Mouse (Mus musculus) gonadal fat pad, adult 2 months (tissue): ENCODE measurements around the gene Flnb. TPM values are rescaled to one million over a fixed set of nuclear protein-coding genes. Genes with fewer than 3 reads are reported as not detected.

ENCODE experiments used
- DNase-seq: peaks from one replicate; pipeline ENCODE4 v3.0.0-alpha.2; 2012; ENCODE audit warnings: low read depth
- polyA plus RNA-seq: library from polyadenylated mRNA; depleted of rRNA; stranded (reverse); fragments of >200 nt; gene quantifications from 2 replicates; pipeline ENCODE4 v1.2.3, GENCODE M21; 2012; rRNA removed

Flnb gene
- polyA plus RNA-seq = 37.8 and 37.9 TPM in 2 replicates

- no peak for DNase-seq
Observed at GRCm38 (mm10) chr14:7817770-7818462, at the start of gene Flnb. Gene Flnb (plus strand): TSS chr14:7817957.

GRCm38 (mm10) chr14:7773714-7774389 is 43.9 kb upstream of the Flnb start:
- no peak for DNase-seq

GRCm38 (mm10) chr14:7786073-7786472 is 31.7 kb upstream of the Flnb start:
- DNase-seq = no peak

DNA sequence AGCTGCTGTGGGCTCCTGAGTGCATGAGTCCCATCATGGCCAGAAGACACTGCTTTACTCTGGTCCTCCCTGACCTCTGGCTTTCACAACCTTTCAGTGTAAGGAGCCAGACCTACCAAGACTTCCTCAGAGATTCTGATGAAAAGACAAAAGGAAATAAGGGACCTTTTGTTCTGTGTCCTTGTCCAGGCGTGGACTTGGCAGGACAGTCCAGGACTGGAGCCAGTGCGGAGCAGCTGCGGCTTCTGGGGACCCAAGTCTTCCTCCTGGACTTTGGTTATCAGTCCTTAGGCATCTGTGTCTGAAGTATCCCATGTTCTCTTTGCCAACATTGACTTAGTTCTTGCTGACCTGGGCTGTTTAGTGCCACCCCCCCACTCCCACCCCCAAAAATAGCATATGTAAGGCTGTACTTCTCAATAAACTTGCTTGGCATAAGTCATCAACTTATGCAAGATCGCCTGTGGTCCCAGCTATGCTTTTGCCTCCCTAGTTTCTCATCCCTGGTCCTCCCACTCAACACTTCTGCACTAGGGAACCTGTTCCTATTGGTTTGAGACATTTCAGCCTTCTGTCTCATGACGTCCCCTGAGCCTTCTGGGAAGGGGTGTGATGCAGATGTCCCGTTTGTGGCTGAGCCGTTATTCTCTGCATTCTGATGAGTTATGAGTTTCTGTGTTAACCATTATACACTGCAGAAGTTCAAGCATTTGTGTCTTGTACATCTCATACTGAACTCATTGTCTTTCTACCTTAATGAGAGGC is 28.3 kb upstream of the Flnb start:
- no peak for DNase-seq

- no peak for DNase-seq
Observed at GRCm38 (mm10) chr14:7791061-7791531, 26.7 kb upstream of the Flnb start.

- no peak for DNase-seq
Observed at GRCm38 (mm10) chr14:7791532-7792159, 26.1 kb upstream of the Flnb start, which contains the start of gene Gm26661. Gene Gm26661 (plus strand): TSS chr14:7791587.

DNA sequence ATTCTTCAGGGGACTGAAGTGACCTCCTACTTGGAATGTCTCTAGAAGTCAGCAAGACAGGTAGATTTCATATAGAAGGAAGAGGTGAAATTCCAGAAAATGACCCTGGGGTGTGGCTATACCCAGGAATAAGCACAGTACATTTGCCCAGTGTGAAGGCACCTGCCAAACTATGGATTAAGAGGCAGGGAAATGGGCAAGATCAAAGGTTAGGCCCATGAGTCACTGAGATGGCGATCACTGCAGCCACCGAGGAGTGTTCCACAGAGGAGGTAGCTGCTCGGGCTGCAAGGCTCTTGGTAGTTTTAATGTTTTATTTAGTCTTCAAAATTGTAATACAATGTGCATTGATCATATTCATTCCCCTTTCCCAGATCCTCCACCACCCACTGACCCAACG is 21.8 kb upstream of the Flnb start:
- DNase-seq = no peak

DNA sequence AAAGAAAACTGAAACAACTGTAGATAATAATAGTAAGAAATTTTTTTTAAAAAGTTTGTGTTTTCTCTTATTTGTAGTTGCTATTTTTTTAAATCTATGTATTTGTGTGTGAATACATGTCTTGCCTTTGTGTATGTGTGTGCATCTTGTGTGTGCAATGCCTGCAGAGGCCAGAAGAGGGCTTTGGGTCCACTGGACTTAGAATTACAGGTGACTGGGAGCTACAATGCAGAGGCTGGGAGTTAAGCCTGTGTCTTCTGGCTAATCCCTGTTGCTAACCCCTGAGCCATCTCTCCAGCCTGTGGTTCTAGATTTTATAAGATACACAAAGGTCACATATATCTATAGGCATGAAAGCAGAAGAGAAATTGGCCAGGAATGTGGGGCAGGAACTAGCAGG is 17.1 kb upstream of the Flnb start:
- no peak for DNase-seq

- DNase-seq = no peak
Observed at GRCm38 (mm10) chr14:7801831-7802230, 15.9 kb upstream of the Flnb start.

DNA sequence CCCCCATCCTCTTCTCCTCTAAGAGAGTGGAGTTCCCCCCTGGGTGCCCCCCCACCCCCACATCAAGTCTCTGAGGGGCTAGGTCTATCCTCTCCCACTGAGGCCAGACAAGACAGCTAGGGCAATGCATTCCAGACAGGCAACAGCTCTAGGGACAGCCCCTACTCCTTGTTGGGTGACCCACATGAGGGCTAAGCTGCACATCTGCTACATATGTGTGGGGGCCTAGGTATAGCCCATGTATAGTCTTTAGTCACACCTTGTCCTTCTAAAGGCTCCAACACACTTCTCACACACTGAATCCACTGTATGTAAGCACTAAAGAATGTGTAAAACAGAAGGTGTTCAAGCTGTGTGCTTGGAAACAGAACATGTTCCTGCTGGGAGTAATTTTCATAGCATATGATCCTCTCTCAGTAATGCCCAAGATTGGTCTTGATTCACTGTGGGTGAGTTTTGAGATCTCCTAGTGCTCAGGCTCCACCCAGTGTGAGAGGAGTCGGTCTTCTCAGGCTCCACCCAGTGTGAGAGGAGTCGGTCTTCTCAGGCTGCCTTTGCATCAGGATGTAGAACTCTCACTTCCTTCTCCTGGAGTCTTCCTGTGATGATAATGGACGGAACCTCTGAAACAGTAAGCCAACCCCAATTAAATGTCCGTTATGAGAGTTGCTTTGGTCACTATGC is 13.7 kb upstream of the Flnb start:
- DNase-seq = no peak

- DNase-seq = no peak
Observed at GRCm38 (mm10) chr14:7804558-7804905, 13.2 kb upstream of the Flnb start.

DNA sequence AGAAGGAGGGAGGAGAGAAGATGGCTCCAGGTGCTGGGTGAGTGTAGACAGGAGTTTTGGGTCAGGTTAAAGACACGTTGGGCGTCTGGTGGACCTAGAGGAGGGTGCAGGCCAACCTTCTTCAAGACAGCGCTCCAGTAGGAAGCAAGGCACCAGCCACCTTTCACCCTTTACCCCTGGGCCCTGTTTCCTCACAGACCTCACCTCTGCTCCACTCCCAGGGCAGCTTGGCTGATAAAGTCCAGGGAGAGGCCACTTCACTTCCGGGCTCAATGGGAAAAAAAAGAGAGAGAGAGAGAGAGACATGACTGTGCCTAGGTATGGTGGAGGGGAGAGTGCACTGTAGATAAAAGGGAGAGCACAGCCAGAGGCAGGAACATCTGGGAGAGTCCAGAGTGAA is 10.0 kb upstream of the Flnb start:
- no peak for DNase-seq

DNA sequence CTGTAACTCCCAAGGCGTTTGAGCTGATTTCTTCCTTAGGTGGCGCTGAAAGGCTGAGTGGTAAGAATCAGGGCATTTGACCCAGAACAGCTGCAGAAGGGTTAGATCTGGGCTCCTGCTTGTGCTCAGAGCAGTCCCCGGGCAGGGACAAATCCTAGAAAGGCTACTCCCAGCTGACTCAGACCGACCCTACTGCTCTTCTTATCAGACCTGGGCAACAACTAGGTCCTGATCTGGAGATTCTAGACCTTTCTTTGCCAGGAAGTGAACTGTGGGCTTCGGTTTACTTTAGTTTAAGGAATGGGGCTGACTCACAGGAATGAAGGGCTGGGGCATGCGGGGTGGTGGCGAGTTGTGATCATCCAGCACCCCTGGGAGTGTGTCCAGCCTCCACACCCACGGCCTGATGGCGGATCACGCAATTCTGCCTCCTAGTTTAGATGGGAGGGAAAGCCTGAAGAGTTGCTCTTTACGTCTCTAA is 9.2 kb upstream of the Flnb start:
- DNase-seq = no peak

GRCm38 (mm10) chr14:7809043-7809955 is 8.5 kb upstream of the Flnb start:
- DNase-seq = no peak

DNA sequence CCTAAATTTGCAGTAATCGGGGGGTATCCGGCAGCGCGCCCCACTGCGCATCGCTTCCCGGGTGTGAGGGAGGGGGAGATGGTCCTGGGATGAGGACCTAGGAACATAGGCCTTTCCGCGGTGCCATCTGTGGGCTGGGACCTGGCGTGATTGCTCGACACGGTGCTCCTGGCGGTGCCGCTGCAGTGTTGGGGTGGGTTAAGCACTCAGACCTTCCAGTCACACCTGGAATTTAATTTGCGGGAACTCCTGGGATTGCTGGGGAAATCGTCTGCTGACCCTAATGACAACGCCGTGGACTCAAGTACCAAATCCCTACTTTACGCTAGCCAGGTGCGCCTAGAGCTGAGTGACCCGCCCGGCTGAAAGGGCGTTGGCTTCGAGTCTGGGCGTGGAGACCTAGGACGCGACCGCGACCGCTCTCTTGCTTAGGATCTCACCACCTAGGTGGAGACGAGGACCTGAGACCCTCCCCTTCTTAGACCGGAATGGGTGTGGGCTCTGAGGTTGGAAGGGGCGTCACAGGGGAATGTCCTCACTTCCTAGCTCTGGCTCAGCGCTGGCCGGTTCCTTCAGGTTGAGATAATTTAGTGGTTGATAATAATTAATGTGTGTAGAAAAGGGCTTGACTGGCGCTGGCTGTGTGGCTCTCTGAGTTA is 835 bp downstream of the Flnb start:
- no peak for DNase-seq

GRCm38 (mm10) chr14:7819446-7819845 is 1.7 kb downstream of the Flnb start:
- DNase-seq = no peak

DNA sequence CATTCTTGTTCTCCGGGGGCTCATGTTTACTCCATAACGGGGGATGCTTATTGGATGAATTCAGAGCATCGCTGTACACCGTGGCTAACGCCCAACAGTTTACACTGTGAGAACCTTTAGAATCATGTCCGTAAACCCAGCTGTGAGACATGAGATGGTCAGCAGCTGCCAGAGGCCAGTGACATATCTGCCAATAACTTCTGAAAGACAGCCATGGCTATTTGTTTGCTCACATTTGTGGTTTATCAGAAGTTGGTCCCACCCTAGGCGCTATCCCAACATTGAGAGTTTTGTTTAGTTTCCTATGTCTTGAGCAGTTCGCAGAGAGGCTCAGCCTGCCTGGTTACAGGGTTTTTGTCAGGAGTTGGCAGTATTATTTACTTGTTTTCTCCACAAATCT is 3.6 kb downstream of the Flnb start:
- no peak for DNase-seq

DNA sequence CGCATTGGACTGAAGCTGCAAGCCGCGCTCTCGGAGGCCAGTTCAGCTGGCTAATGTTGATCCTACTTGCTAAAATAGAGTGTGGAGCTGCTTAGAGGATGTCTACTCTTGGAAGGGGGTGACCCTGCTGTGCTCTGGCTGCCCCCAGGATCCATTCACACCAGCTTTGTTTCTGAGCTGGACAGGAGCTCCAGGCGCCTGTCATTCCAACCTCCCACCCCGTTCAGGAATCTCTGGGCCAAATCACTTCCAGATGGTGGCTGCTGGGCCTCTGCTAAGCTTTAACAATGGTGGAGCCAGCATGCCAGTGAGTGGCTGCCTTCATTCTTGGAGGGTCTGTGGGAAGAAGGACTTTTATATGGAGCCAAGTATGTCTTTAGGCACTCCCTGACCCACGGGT is 4.9 kb downstream of the Flnb start:
- DNase-seq = no peak

DNA sequence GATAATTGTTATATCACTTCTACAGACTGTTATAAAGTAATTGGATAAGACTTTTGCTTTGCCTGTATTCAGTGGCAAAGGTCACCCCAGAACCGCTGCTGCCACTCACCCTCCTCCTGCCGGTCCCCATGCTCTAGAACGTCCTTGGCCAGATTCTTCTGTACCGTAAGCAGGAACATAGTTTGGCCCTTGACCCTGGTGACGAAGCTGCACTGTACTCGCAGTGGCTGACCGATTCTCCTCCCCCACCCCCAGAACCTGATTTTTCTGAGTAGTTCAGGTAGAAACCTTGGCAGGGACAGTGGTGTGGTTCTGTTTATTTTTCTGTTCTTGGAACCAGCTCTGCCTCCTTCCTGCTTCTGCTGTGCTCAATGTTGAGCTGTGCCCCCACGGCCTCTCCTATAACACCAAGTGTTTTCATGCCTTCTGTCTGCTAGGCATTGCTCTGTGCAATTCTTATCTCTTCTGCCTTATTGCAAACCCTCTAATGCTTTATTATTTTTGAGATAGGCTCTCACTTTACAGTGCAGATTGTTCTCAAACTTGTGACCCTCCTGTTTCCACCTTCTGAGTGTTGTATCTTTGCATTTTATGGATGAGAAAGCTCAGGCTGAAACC is 7.0 kb downstream of the Flnb start:
- no peak for DNase-seq
